Mouse (Mus musculus) stomach, embryonic 15.5 days (tissue): ENCODE measurements around the gene C1rl. TPM values are rescaled to one million over a fixed set of nuclear protein-coding genes. Genes with fewer than 3 reads are reported as not detected.

Experiments
- ATAC-seq: fragments of 200-750 bp; cut with Nextera tagmentation; 2 replicates; pipeline ENCODE4 v1.8.0; 2017; ENCODE audit warnings: low read depth, moderate number of reproducible peaks, moderate TSS enrichment; ENCODE audit not compliant: insufficient read depth, low FRiP score
- H3K27ac ChIP-seq: fragments of 300-500 bp; sonication (generic); 2 replicates; pipeline ENCODE4 v1.5.1; 2015; ENCODE audit warnings: mild to moderate bottlenecking, inconsistent platforms
- H3K27me3 ChIP-seq: fragments of 300-500 bp; sonication (generic); replicated peaks from 2 replicates; pipeline ENCODE4 v1.6.1; 2015; ENCODE audit warnings: inconsistent platforms
- H3K36me3 ChIP-seq: fragments of 300-500 bp; sonication (generic); 2 replicates; pipeline ENCODE4 v1.6.1; 2015; ENCODE audit warnings: inconsistent platforms
- H3K4me1 ChIP-seq: fragments of 300-500 bp; sonication (generic); 2 replicates; pipeline ENCODE4 v1.6.1; 2015; ENCODE audit warnings: inconsistent platforms
- H3K4me2 ChIP-seq: fragments of 300-500 bp; sonication (generic); 2 replicates; pipeline ENCODE4 v1.6.1; 2015; ENCODE audit warnings: mild to moderate bottlenecking, inconsistent platforms
- H3K4me3 ChIP-seq: fragments of 300-500 bp; sonication (generic); replicated peaks from 2 replicates; pipeline ENCODE4 v1.5.1; 2015; ENCODE audit warnings: inconsistent platforms
- H3K9ac ChIP-seq: fragments of 300-500 bp; sonication (generic); 2 replicates; pipeline ENCODE4 v1.6.1; 2015; ENCODE audit warnings: inconsistent platforms
- H3K9me3 ChIP-seq: fragments of 300-500 bp; sonication (generic); 2 replicates; pipeline ENCODE4 v1.6.1; 2016; ENCODE audit warnings: inconsistent platforms
- WGBS: fragments of 180-500 bp; shearing (Covaris S2); methylation state at CpG from one replicate; pipeline ENCODE4 v1.1.7; 2015; 5-methylcytosine and 5-hydroxymethylcytosine counted together
- polyA plus RNA-seq: library from polyadenylated mRNA; unstranded; fragments of >200 nt; fragmentation: Nextera tagmentation; extraction: Ambion mirVana; gene quantifications from 2 replicates; pipeline ENCODE4 v1.2.1, GENCODE M21; 2015

The C1rl gene
- 1.9 and 2.2 TPM in 2 replicates for polyA plus RNA-seq

DNA sequence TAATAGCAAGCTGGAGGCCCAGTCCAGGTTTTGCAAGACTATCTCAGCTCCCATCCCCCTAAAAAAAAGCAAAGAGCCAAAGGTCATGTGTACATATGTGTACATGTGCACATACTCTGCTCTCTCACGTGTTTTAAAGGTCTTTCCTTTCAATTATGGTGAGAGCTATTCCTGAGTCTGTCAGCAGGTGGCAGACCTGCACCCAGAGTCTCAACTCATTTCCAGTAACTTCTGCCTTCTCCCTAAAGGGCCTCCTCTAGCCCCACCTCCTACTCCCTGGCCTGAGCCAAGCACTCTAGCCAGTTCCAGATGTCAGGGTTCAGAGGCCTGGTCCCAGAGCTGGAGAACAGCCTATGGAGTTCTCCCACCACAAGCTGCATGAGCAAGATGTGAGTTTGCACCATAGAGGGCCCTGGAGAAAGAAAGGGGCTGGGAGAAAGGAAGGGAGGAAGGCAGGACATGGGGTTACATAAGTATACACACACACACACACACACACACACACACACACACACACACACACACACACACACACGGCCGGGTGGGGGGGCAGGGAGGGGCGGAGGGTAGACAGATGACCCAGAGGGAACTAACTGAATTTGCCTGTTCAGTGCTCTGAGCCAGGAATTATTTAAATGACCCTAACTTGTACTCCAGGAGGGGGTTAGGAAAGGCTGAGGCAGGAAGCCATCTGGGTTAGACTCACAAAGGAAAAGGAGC is at the start of gene C1rl:
Gene C1rl, plus strand, starts transcription at position 272 of the 720 bp plus-strand sequence.
- Histone ChIP-seq H3K4me2 (no peak within 1 kb of the TSS), H3K27ac (peak within 1 kb of the TSS; percentile 23; the same call in 1 of the 2 replicates), H3K36me3 (no peaks in the 10 kb centered on the region), H3K4me1 (no peaks in the 10 kb centered on the region), H3K4me3 (no peak within 1 kb of the TSS), H3K27me3 (no peaks in the 10 kb centered on the region), H3K9ac (no peak within 1 kb of the TSS), H3K9me3 (no peaks in the 10 kb centered on the region)
- peak; percentile 92 for ATAC-seq
- WGBS, result 36% methylated on average over 2 of the region's 4 CpGs

DNA sequence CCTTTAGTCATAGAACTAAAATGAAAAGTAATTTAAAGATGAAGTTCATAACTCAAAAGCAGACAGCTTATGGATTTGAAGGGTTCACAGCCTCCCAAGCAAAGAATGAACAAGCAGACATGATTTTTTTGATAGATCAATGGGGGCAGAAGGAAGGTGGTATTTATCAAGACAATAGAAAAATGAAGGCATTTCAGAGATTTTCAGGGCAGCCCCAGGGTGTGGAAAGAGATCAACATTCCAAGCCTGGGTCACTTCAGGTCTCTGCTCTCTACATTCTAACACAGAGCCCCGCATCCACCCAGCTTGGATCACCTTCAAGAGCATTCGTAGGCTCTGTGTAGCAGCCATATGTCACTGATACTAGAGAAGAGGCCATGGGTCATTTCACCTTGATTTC is 49.6 kb upstream of the C1rl start:
- no peak for ATAC-seq
- 75% methylated on average over 2 of the region's 2 CpGs for WGBS
- Histone ChIP-seq H3K4me3 (no peak overlapping the region), H3K4me2 (no peak overlapping the region), H3K36me3 (no peaks in the 10 kb centered on the region), H3K9me3 (no peaks in the 10 kb centered on the region), H3K27ac (no peak overlapping the region), H3K9ac (no peak overlapping the region), H3K27me3 (no peaks in the 10 kb centered on the region), H3K4me1 (no peaks in the 10 kb centered on the region)

DNA sequence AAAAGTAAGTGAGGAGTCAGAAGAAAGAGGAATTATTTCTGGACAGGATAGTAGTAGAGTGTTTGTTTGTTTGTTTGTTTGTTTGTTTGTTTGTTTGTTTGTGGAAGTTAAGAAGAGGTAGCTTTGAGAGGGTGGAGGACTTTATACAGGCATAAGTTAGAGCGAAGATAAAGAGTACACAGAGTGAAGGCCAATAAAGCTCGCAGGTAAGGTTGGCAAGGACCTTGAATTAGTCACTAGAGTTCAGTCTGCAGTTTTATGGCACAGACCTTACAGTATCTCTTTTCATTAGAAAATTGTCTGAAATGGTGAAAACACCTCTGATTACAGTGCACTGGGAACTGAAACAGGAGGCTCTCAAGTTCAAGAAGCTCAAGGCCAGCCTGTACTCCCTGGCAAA is 46.9 kb upstream of the C1rl start:
- no peaks in the 10 kb centered on the region for H3K9me3 ChIP-seq
- H3K4me3 ChIP-seq, result no peak overlapping the region
- H3K4me2 ChIP-seq, result no peak overlapping the region
- H3K9ac ChIP-seq, result no peak overlapping the region
- no peaks in the 10 kb centered on the region for H3K4me1 ChIP-seq
- H3K27ac ChIP-seq, result no peak overlapping the region
- no peaks in the 10 kb centered on the region for H3K27me3 ChIP-seq
- ATAC-seq, result no peak
- no peaks in the 10 kb centered on the region for H3K36me3 ChIP-seq
- 83% methylated on average over 2 of the region's 2 CpGs for WGBS

DNA sequence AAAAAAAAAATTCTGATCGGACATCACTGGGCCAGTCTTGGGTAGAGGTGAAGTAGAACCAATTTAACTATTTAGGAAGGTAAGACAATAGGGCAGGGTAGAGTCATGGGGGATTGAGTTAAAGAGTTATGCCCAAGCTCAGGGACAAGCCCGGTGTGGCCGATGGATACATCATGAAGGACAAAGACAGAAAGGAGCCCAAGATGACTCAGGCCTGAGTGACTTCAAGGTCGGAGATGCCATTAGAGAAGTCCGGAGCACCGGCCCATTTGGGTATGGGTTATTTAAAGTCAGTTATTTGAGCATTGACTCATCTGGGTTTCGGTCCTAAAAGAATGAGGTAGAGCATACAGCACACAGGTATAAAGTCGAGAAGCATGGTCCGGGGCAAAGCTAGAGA is 46.5 kb upstream of the C1rl start:
- Histone ChIP-seq H3K4me1 (no peaks in the 10 kb centered on the region), H3K4me2 (no peak overlapping the region), H3K9me3 (no peaks in the 10 kb centered on the region), H3K27me3 (no peaks in the 10 kb centered on the region), H3K27ac (no peak overlapping the region), H3K4me3 (no peak overlapping the region), H3K9ac (no peak overlapping the region), H3K36me3 (no peaks in the 10 kb centered on the region)
- ATAC-seq, result no peak
- WGBS, result 93% methylated on average over 9 of the region's 9 CpGs

DNA sequence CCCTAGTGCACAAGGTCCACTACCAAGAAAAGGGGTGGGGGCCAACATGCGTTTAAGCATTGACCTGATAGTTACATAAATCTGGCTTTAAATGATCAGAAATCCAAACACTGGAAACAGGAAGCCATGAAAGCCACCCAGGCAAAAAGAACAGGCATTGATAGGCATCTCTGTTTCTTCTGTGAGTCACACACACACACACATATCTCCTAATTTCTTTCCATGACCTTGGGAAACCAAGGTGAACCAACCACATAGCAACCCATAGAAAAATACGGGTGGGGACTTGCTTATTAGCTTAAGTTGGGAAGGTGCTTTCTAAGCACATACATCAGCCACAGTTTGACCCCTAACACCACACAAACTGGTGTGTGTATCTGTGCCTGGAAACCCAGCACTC is 45.6 kb upstream of the C1rl start:
- WGBS, result 63% methylated on average over 2 of the region's 2 CpGs
- H3K27ac ChIP-seq, result no peak overlapping the region
- no peak for ATAC-seq
- no peak overlapping the region for H3K4me2 ChIP-seq
- H3K9me3 ChIP-seq, result no peaks in the 10 kb centered on the region
- no peaks in the 10 kb centered on the region for H3K36me3 ChIP-seq
- no peaks in the 10 kb centered on the region for H3K27me3 ChIP-seq
- H3K4me1 ChIP-seq, result no peaks in the 10 kb centered on the region
- no peak overlapping the region for H3K9ac ChIP-seq
- no peak overlapping the region for H3K4me3 ChIP-seq

DNA sequence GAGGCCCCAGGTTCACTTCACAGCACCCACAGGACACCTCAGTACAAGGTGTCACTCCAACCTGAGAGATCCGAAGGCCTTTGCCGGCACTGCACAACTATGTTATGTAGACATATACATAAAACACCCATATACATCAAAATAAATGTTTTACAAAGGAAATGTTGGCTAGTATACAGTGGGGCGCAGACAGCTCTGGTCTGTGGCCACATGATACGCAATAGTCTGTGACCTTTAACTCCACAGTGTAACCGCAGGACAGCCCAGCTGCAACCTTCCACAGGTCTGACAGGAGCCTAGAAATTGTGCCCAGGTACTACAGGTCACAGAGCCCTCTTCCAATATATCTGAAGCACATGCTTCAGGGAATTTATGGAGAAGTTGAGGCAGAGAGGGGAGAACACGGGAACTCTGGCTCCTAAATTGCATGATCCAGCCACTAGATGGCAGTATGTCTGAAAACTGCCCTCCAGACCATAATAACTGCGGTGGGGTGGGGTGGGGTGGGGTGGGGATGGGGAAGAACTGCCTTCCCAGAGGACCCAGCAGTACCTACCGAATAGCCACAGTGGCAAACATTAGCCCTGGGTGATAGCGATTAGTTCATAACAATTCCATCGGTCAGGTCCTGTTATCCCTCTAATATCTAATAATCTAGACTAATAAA is 44.6 kb upstream of the C1rl start:
- no peak for ATAC-seq
- Histone ChIP-seq H3K27ac (no peak overlapping the region), H3K4me3 (no peak overlapping the region), H3K9ac (no peak overlapping the region), H3K36me3 (no peaks in the 10 kb centered on the region), H3K27me3 (no peaks in the 10 kb centered on the region), H3K4me1 (no peaks in the 10 kb centered on the region), H3K4me2 (no peak overlapping the region), H3K9me3 (no peaks in the 10 kb centered on the region)
- 72% methylated on average over 10 of the region's 10 CpGs for WGBS

DNA sequence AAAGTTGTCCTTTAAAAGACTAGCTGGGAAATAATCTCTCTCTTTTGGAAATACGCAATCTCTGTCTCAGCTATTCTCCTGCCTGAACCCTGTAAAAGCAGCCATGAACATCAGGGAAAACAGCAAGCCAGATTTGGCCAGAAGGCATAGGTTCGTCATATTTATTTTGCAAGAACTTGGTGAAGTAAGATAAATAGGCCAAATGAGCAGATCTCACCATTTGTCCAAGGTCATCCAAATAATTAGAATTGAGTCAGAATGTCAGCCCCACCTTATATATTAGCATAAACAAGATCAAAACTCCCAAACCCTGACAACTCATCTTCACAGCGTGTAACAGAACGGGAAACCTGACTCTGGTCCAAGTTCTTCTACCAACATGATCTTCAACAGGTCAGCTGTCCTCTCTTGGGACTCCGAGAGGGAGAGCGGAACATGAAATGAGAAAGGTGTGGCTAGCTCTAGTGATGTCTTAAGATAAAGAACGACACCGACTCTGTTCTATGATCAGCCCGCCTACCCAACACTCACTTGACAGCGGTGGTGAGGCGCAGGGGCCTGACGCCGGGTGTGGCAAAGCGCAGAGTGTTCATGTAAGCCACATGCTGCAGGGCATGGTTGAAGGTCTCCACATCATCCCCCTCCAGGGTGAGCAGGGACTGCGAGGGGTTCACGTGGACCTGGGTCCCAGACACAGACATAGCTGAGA is 43.8 kb upstream of the C1rl start:
- Histone ChIP-seq H3K4me1 (no peaks in the 10 kb centered on the region), H3K36me3 (no peaks in the 10 kb centered on the region), H3K9ac (no peak overlapping the region), H3K27me3 (no peaks in the 10 kb centered on the region), H3K27ac (no peak overlapping the region), H3K4me3 (no peak overlapping the region), H3K9me3 (no peaks in the 10 kb centered on the region), H3K4me2 (no peak overlapping the region)
- 87% methylated on average over 16 of the region's 16 CpGs for WGBS
- no peak for ATAC-seq

DNA sequence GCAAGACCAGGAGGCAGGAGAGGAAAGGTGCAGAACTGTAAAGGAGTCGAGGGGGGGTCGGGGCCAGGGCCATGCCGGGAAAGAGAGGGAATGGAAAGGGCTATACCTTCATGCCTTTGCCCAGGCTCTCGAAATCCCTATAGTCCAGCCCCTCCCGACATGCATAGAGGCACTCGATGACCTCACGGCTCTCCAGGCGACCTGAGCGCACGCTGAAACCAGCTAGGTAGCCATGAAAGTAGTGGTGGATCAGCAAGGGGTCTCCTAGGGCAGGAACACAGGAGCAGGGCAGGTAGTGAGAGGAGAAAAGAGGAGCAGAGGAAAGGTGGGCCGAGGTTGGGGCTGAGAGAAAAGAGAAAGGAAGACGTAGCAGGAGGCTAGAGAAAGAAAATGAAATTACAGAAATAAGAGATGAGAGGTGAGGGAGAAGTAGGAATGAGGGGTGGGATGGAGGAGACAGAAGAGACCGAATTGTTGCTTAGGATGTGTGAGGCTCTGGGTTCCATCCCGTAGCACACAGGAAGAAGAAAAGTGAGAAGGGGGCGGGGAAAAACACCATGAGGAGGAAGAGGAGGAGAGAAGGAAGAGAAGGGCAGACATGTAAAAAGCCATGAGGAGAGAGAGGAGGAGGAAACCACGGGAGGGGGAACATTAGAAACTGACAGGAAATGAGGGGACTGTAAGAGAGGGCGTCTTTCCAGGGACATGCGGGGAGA is 43.1 kb upstream of the C1rl start:
- Histone ChIP-seq H3K27me3 (no peaks in the 10 kb centered on the region), H3K9ac (no peak overlapping the region), H3K36me3 (no peaks in the 10 kb centered on the region), H3K4me2 (no peak overlapping the region), H3K27ac (no peak overlapping the region), H3K4me3 (no peak overlapping the region), H3K9me3 (no peaks in the 10 kb centered on the region), H3K4me1 (no peaks in the 10 kb centered on the region)
- no peak for ATAC-seq
- WGBS, result 83% methylated on average over 18 of the region's 18 CpGs

DNA sequence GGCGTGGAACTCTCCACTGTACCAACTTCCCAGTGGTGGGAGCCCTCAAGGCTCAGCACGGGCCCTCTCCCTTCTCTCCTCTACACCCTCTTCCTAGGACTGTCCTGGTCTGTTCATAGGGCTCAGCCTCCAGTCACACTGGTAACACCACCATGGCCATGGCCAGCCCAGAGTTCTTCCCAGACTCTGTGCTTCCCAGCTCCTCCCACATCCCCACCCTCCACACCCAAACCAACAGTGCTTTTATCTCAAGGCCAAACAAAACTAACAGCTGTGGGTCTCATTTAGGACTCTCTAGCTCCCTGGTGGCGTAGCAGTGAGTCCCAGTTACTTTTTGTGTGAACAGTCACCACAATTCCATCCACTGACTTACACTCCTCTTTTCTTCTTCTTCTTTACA is 40.9 kb upstream of the C1rl start:
- no peak overlapping the region for H3K4me2 ChIP-seq
- H3K4me3 ChIP-seq, result no peak overlapping the region
- no peak overlapping the region; the same call in 1 of the 2 replicates for H3K27ac ChIP-seq
- no peak overlapping the region for H3K9ac ChIP-seq
- WGBS, result 65% methylated on average over 3 of the region's 3 CpGs
- no peaks in the 10 kb centered on the region for H3K9me3 ChIP-seq
- no peaks in the 10 kb centered on the region for H3K36me3 ChIP-seq
- H3K27me3 ChIP-seq, result no peaks in the 10 kb centered on the region
- ATAC-seq, result peak; percentile 67
- no peaks in the 10 kb centered on the region for H3K4me1 ChIP-seq

DNA sequence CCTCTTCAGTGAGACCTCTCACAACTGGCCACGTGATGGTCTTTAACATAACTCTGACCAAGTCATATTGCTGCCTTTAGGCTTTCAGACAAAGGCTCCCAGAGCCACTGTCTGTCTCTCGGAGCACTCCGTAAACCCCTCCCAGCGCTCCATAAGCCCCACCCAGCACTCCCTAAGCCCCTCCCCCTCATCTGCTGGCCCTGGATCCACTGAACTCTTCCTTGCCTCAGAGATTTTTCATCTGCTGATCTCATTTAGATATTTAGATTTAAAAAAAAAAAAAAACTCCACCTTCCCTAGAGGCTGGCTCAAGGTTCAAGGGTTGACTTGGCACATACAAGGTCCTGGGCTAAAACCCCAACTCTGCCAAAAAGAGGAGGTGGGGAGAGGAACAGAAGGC is 39.2 kb upstream of the C1rl start:
- Histone ChIP-seq H3K9ac (no peak overlapping the region), H3K9me3 (no peaks in the 10 kb centered on the region), H3K4me3 (no peak overlapping the region), H3K4me1 (no peaks in the 10 kb centered on the region), H3K36me3 (no peaks in the 10 kb centered on the region), H3K4me2 (no peak overlapping the region), H3K27ac (no peak overlapping the region), H3K27me3 (no peaks in the 10 kb centered on the region)
- ATAC-seq, result no peak
- 58% methylated on average over 4 of the region's 4 CpGs for WGBS

DNA sequence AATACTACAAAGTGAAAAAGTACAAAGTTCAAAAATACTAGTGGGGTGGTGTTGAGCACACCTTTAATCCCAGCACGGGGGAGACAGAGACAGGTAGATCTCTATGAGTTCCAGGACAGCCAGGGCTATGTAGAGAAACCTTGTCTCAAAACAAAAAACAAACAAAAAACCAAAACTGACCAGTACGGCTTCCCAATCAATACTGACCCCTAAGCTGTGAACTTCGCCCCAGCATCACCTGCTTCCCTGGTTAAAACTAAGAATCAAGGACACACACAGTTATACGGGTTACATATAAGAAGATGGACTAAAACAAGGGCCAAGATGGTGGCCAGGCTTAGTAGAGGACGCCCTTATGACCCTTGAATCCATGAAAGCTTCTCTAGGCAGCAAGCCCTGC is 36.7 kb upstream of the C1rl start:
- no peak overlapping the region for H3K27ac ChIP-seq
- H3K36me3 ChIP-seq, result no peaks in the 10 kb centered on the region
- 88% methylated on average over 5 of the region's 5 CpGs for WGBS
- H3K4me2 ChIP-seq, result no peak overlapping the region
- no peaks in the 10 kb centered on the region for H3K27me3 ChIP-seq
- no peaks in the 10 kb centered on the region for H3K9me3 ChIP-seq
- H3K4me1 ChIP-seq, result no peaks in the 10 kb centered on the region
- H3K4me3 ChIP-seq, result no peak overlapping the region
- H3K9ac ChIP-seq, result no peak overlapping the region
- no peak for ATAC-seq

DNA sequence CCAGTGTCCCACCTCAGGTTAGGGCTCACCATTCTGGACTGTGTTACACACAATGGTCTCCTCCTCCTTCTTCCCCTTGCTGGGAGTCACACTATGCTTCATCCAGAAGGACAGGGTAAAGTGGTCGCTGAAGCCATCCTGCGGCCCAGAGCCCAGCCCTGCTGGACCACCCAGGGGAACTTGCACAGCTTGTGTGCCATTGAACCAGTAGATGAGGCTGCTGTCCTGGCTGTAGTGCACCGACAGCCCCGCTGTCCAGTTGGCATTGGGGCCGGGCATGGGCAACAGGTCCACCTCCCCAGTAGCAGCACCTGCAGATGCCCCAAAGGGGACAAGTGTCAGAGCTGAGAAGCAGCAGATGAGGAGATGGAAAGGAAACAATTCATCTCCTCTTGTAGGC is 35.1 kb upstream of the C1rl start:
- no peak overlapping the region for H3K4me2 ChIP-seq
- no peak for ATAC-seq
- H3K9ac ChIP-seq, result no peak overlapping the region
- no peak overlapping the region for H3K4me3 ChIP-seq
- no peaks in the 10 kb centered on the region for H3K9me3 ChIP-seq
- no peaks in the 10 kb centered on the region for H3K36me3 ChIP-seq
- H3K27ac ChIP-seq, result no peak overlapping the region
- H3K4me1 ChIP-seq, result no peaks in the 10 kb centered on the region
- H3K27me3 ChIP-seq, result no peaks in the 10 kb centered on the region
- 89% methylated on average over 5 of the region's 5 CpGs for WGBS
